Mouse (Mus musculus): ENCODE measurements around the gene Gm5447. TPM values are rescaled to one million over a fixed set of nuclear protein-coding genes. Genes with fewer than 3 reads are reported as not detected.
A peak's percentile ranks its signal among the peaks of the same experiment; 100 is the strongest.

The Gm5447 gene
- polyA plus RNA-seq, 1 experiment, result not detected

- no peak overlapping the region for H3K27ac ChIP-seq (ENCODE audit: insufficient read depth, low read length)
- H3K9me3 ChIP-seq (replicated peaks; ENCODE audit: control insufficient read depth, insufficient read depth, low read length, poor library complexity, severe bottlenecking), result no peaks in the 10 kb centered on the region
- H3K36me3 ChIP-seq (ENCODE audit: control insufficient read depth, insufficient read depth, low read length, poor library complexity, severe bottlenecking), result no peaks in the 10 kb centered on the region
- TF ChIP-seq EP300 (IDR thresholded peaks at IDR 0.05; ENCODE audit: insufficient read depth, low read depth, low read length) (no peak), POLR2A (IDR thresholded peaks at IDR 0.05; ENCODE audit: insufficient read depth, low read length) (no peak), CTCF (IDR thresholded peaks at IDR 0.05; ENCODE audit: low read depth, low read length) (no peak)
- H3K9ac ChIP-seq (ENCODE audit: low read depth, poor library complexity, severe bottlenecking), result no peak overlapping the region
- H3K4me1 ChIP-seq (ENCODE audit: control insufficient read depth, insufficient read depth, low read length), result no peaks in the 10 kb centered on the region
- H3K27me3 ChIP-seq (ENCODE audit: control insufficient read depth, insufficient read depth, low read length, poor library complexity, severe bottlenecking), result no peaks in the 10 kb centered on the region
- no peak overlapping the region for H3K4me3 ChIP-seq (ENCODE audit: low read depth, low read length)
Measured at GRCm38 (mm10) chr13:30961932-30962331, 12.1 kb upstream of the Gm5447 start.

- Histone ChIP-seq H3K4me3 (ENCODE audit: low read depth, low read length) (no peak overlapping the region), H3K36me3 (ENCODE audit: control insufficient read depth, insufficient read depth, low read length, poor library complexity, severe bottlenecking) (no peaks in the 10 kb centered on the region), H3K27me3 (ENCODE audit: control insufficient read depth, insufficient read depth, low read length, poor library complexity, severe bottlenecking) (no peaks in the 10 kb centered on the region), H3K27ac (ENCODE audit: insufficient read depth, low read length) (no peak overlapping the region), H3K9ac (ENCODE audit: low read depth, poor library complexity, severe bottlenecking) (no peak overlapping the region), H3K9me3 (replicated peaks; ENCODE audit: control insufficient read depth, insufficient read depth, low read length, poor library complexity, severe bottlenecking) (no peaks in the 10 kb centered on the region), H3K4me1 (ENCODE audit: control insufficient read depth, insufficient read depth, low read length) (no peaks in the 10 kb centered on the region)
- TF ChIP-seq CTCF (IDR thresholded peaks at IDR 0.05; ENCODE audit: low read depth, low read length) (no peak), POLR2A (IDR thresholded peaks at IDR 0.05; ENCODE audit: insufficient read depth, low read length) (no peak), EP300 (IDR thresholded peaks at IDR 0.05; ENCODE audit: insufficient read depth, low read depth, low read length) (no peak)
Measured at GRCm38 (mm10) chr13:30966507-30966911, 7.5 kb upstream of the Gm5447 start.

- Histone ChIP-seq H3K4me1 (ENCODE audit: control insufficient read depth, insufficient read depth, low read length) (no peaks in the 10 kb centered on the region), H3K4me3 (ENCODE audit: low read depth, low read length) (no peak overlapping the region), H3K9ac (ENCODE audit: low read depth, poor library complexity, severe bottlenecking) (no peak overlapping the region), H3K27me3 (ENCODE audit: control insufficient read depth, insufficient read depth, low read length, poor library complexity, severe bottlenecking) (no peaks in the 10 kb centered on the region), H3K36me3 (ENCODE audit: control insufficient read depth, insufficient read depth, low read length, poor library complexity, severe bottlenecking) (no peaks in the 10 kb centered on the region), H3K9me3 (replicated peaks; ENCODE audit: control insufficient read depth, insufficient read depth, low read length, poor library complexity, severe bottlenecking) (no peaks in the 10 kb centered on the region), H3K27ac (ENCODE audit: insufficient read depth, low read length) (no peak overlapping the region)
- TF ChIP-seq POLR2A (IDR thresholded peaks at IDR 0.05; ENCODE audit: insufficient read depth, low read length) (no peak), CTCF (IDR thresholded peaks at IDR 0.05; ENCODE audit: low read depth, low read length) (no peak), EP300 (IDR thresholded peaks at IDR 0.05; ENCODE audit: insufficient read depth, low read depth, low read length) (no peak)
Measured at GRCm38 (mm10) chr13:30968311-30968710, 5.7 kb upstream of the Gm5447 start.

- Histone ChIP-seq H3K9ac (ENCODE audit: low read depth, poor library complexity, severe bottlenecking) (no peak overlapping the region), H3K9me3 (replicated peaks; ENCODE audit: control insufficient read depth, insufficient read depth, low read length, poor library complexity, severe bottlenecking) (no peaks in the 10 kb centered on the region), H3K27ac (ENCODE audit: insufficient read depth, low read length) (no peak overlapping the region), H3K36me3 (ENCODE audit: control insufficient read depth, insufficient read depth, low read length, poor library complexity, severe bottlenecking) (no peaks in the 10 kb centered on the region), H3K4me1 (ENCODE audit: control insufficient read depth, insufficient read depth, low read length) (no peaks in the 10 kb centered on the region), H3K4me3 (ENCODE audit: low read depth, low read length) (no peak overlapping the region), H3K27me3 (ENCODE audit: control insufficient read depth, insufficient read depth, low read length, poor library complexity, severe bottlenecking) (no peaks in the 10 kb centered on the region)
- TF ChIP-seq CTCF (IDR thresholded peaks at IDR 0.05; ENCODE audit: low read depth, low read length) (no peak), EP300 (IDR thresholded peaks at IDR 0.05; ENCODE audit: insufficient read depth, low read depth, low read length) (no peak), POLR2A (IDR thresholded peaks at IDR 0.05; ENCODE audit: insufficient read depth, low read length) (no peak)
Measured at GRCm38 (mm10) chr13:30971047-30971446, 3.0 kb upstream of the Gm5447 start.

- Histone ChIP-seq H3K36me3 (ENCODE audit: control insufficient read depth, insufficient read depth, low read length, poor library complexity, severe bottlenecking) (no peaks in the 10 kb centered on the region), H3K9ac (ENCODE audit: low read depth, poor library complexity, severe bottlenecking) (no peak overlapping the region), H3K4me3 (ENCODE audit: low read depth, low read length) (no peak overlapping the region), H3K27ac (ENCODE audit: insufficient read depth, low read length) (no peak overlapping the region), H3K4me1 (ENCODE audit: control insufficient read depth, insufficient read depth, low read length) (no peaks in the 10 kb centered on the region), H3K27me3 (ENCODE audit: control insufficient read depth, insufficient read depth, low read length, poor library complexity, severe bottlenecking) (no peaks in the 10 kb centered on the region), H3K9me3 (replicated peaks; ENCODE audit: control insufficient read depth, insufficient read depth, low read length, poor library complexity, severe bottlenecking) (no peaks in the 10 kb centered on the region)
- no peak for TF ChIP-seq EP300 (IDR thresholded peaks at IDR 0.05; ENCODE audit: insufficient read depth, low read depth, low read length)
- TF ChIP-seq POLR2A (IDR thresholded peaks at IDR 0.05; ENCODE audit: insufficient read depth, low read length), result no peak
- TF ChIP-seq CTCF (IDR thresholded peaks at IDR 0.05; ENCODE audit: low read depth, low read length), result no peak
Measured at GRCm38 (mm10) chr13:30972102-30972501, 1.9 kb upstream of the Gm5447 start.

- H3K4me1 ChIP-seq (ENCODE audit: control insufficient read depth, insufficient read depth, low read length), result no peaks in the 10 kb centered on the region
- TF ChIP-seq POLR2A (IDR thresholded peaks at IDR 0.05; ENCODE audit: insufficient read depth, low read length), result no peak
- TF ChIP-seq EP300 (IDR thresholded peaks at IDR 0.05; ENCODE audit: insufficient read depth, low read depth, low read length), result no peak
- TF ChIP-seq CTCF (IDR thresholded peaks at IDR 0.05; ENCODE audit: low read depth, low read length), result no peak
- no peaks in the 10 kb centered on the region for H3K27me3 ChIP-seq (ENCODE audit: control insufficient read depth, insufficient read depth, low read length, poor library complexity, severe bottlenecking)
- H3K36me3 ChIP-seq (ENCODE audit: control insufficient read depth, insufficient read depth, low read length, poor library complexity, severe bottlenecking), result no peaks in the 10 kb centered on the region
- H3K4me3 ChIP-seq (ENCODE audit: low read depth, low read length), result peak overlapping the region; percentile 72
- H3K27ac ChIP-seq (ENCODE audit: insufficient read depth, low read length), result no peak overlapping the region
- peak overlapping the region; percentile 70 for H3K9ac ChIP-seq (ENCODE audit: low read depth, poor library complexity, severe bottlenecking)
- no peaks in the 10 kb centered on the region for H3K9me3 ChIP-seq (replicated peaks; ENCODE audit: control insufficient read depth, insufficient read depth, low read length, poor library complexity, severe bottlenecking)
Measured at GRCm38 (mm10) chr13:30974247-30974630, 235 bp downstream of the Gm5447 start.
